ENCODE assay signal across 8 mouse cellular contexts in genomic region chr9:114797329-114798004, GRCm38 (mm10). TPM values are rescaled to one million over a fixed set of nuclear protein-coding genes. Genes with fewer than 3 reads are reported as not detected.
DNase-seq lines count a peak whose midpoint lies in the region; ATAC-seq and TF ChIP-seq lines count a peak whose summit lies in the region.

No protein-coding gene starts in this region.

- no peak overlapping the region for H3K9ac ChIP-seq in heart, embryonic 14.5 days (ENCODE audit: low read length)
- no peak overlapping the region for H3K9ac ChIP-seq in kidney, postnatal 0 days (ENCODE audit: low read depth, low read length)
- no peak overlapping the region for H3K9ac ChIP-seq in liver, embryonic 11.5 days (ENCODE audit: low read depth, low read length)

- H3K4me3 ChIP-seq in forebrain, embryonic 10.5 days = no peak overlapping the region
- no peak overlapping the region for H3K4me3 ChIP-seq in heart, embryonic 14.5 days (ENCODE audit: control insufficient read depth in 1 of 2, insufficient read depth in 1 of 2, low read depth in 1 of 2, low read length in 2 of 2)
- H3K4me3 ChIP-seq in kidney, postnatal 0 days (replicated peaks; ENCODE audit: low read depth, low read length) = no peak overlapping the region
- no peak overlapping the region for H3K4me3 ChIP-seq in liver, embryonic 11.5 days (ENCODE audit: low read depth, low read length)

- H3K27me3 ChIP-seq in forebrain, embryonic 10.5 days (ENCODE audit: poor library complexity, severe bottlenecking) = peaks cover 3% of the 10 kb centered on the region; the same call in 1 of the 2 replicates
- H3K27me3 ChIP-seq in heart, embryonic 14.5 days (ENCODE audit: control insufficient read depth, insufficient read depth, low read length) = no peaks in the 10 kb centered on the region
- H3K27me3 ChIP-seq in kidney, postnatal 0 days (ENCODE audit: insufficient read depth, low read length) = no peaks in the 10 kb centered on the region
- H3K27me3 ChIP-seq in liver, embryonic 11.5 days (replicated peaks; ENCODE audit: control insufficient read depth, insufficient read depth, low read length) = no peaks in the 10 kb centered on the region
- no peaks in the 10 kb centered on the region for H3K27me3 ChIP-seq in splenic B cell, adult 2 months (ENCODE audit: control insufficient read depth, insufficient read depth, low read length, poor library complexity, severe bottlenecking)

- DNase-seq in CD4-positive, CD25-positive, alpha-beta regulatory T cell, adult 2 months (ENCODE audit: low read depth, low spot score) = peak; percentile 84
- DNase-seq in c-Kit-negative CD71-positive TER-119-positive erythroid progenitor cells, embryonic 14.5 days (ENCODE audit: low read depth, low spot score) = peak; percentile 24
- DNase-seq in forebrain, embryonic 10.5 days (ENCODE audit: extremely low spot score, low spot score) = peak; percentile 88
- DNase-seq in kidney, postnatal 0 days (ENCODE audit: low spot score) = peak; percentile 94
- peak; percentile 76 for DNase-seq in liver, embryonic 11.5 days (ENCODE audit: low spot score)
- DNase-seq in natural killer cell, adult 2 months (ENCODE audit: low spot score in 2 of 2) = peak; percentile 71 to 79
- DNase-seq in splenic B cell, adult 2 months (ENCODE audit: low read depth, low spot score) = peak; percentile 87

- H3K36me3 ChIP-seq in forebrain, embryonic 10.5 days (replicated peaks) = no peaks in the 10 kb centered on the region
- no peaks in the 10 kb centered on the region for H3K36me3 ChIP-seq in heart, embryonic 14.5 days (ENCODE audit: control insufficient read depth, insufficient read depth, low read length)
- no peaks in the 10 kb centered on the region for H3K36me3 ChIP-seq in kidney, postnatal 0 days (ENCODE audit: insufficient read depth, low read length)
- no peaks in the 10 kb centered on the region for H3K36me3 ChIP-seq in liver, embryonic 11.5 days (ENCODE audit: control insufficient read depth, insufficient read depth, low read length)
- H3K36me3 ChIP-seq in splenic B cell, adult 2 months (ENCODE audit: control insufficient read depth, insufficient read depth, low read length, poor library complexity, severe bottlenecking) = no peaks in the 10 kb centered on the region

- WGBS in forebrain, embryonic 10.5 days = 60% methylated on average over 11 of the region's 11 CpGs
- 54% methylated on average over 11 of the region's 11 CpGs for WGBS in heart, embryonic 14.5 days
- 56% methylated on average over 11 of the region's 11 CpGs for WGBS in kidney, postnatal 0 days
- WGBS in liver, embryonic 11.5 days = 54% methylated on average over 11 of the region's 11 CpGs

- ATAC-seq in heart, embryonic 14.5 days (ENCODE audit: insufficient number of reproducible peaks, insufficient read depth, low FRiP score, low read depth) = peak; percentile 67; the same call in 1 of the 2 replicates
- ATAC-seq in kidney, postnatal 0 days (replicated peaks; ENCODE audit: low FRiP score, low read depth) = peak; percentile 80
- peak; percentile 60; the same call in 1 of the 2 replicates for ATAC-seq in liver, embryonic 11.5 days (replicated peaks; ENCODE audit: low FRiP score)

- no peak overlapping the region for H3K27ac ChIP-seq in forebrain, embryonic 10.5 days
- H3K27ac ChIP-seq in heart, embryonic 14.5 days (replicated peaks in 1 of 2; ENCODE audit: control insufficient read depth in 1 of 2, insufficient read depth in 1 of 2, low read depth in 2 of 2, low read length in 2 of 2) = no peak overlapping the region
- H3K27ac ChIP-seq in kidney, postnatal 0 days = no peak overlapping the region
- no peak overlapping the region for H3K27ac ChIP-seq in liver, embryonic 11.5 days (ENCODE audit: low read depth, low read length)

- no peak overlapping the region for H3K4me2 ChIP-seq in heart, embryonic 14.5 days (ENCODE audit: low read length)
- H3K4me2 ChIP-seq in kidney, postnatal 0 days (ENCODE audit: low read length) = no peak overlapping the region
- no peak overlapping the region for H3K4me2 ChIP-seq in liver, embryonic 11.5 days

- TF ChIP-seq CTCF in kidney, postnatal 0 days (IDR thresholded peaks at IDR 0.05; ENCODE audit: low read depth) = peak; percentile 99

- no peaks in the 10 kb centered on the region for H3K9me3 ChIP-seq in forebrain, embryonic 10.5 days
- no peaks in the 10 kb centered on the region for H3K9me3 ChIP-seq in heart, embryonic 14.5 days (ENCODE audit: control insufficient read depth, low read length)
- H3K9me3 ChIP-seq in kidney, postnatal 0 days (replicated peaks; ENCODE audit: low read length) = no peaks in the 10 kb centered on the region
- H3K9me3 ChIP-seq in liver, embryonic 11.5 days (ENCODE audit: control insufficient read depth, low read length) = no peaks in the 10 kb centered on the region

- peaks cover 55% of the 10 kb centered on the region for H3K4me1 ChIP-seq in forebrain, embryonic 10.5 days
- peaks cover 2 to 4% of the 10 kb centered on the region in 2 experiments; a peak in 1 of 4 replicates for H3K4me1 ChIP-seq in heart, embryonic 14.5 days (ENCODE audit: control insufficient read depth in 2 of 2, insufficient read depth in 2 of 2, low read length in 2 of 2)
- H3K4me1 ChIP-seq in kidney, postnatal 0 days (replicated peaks; ENCODE audit: insufficient read depth, low read length) = peaks cover 5% of the 10 kb centered on the region; the same call in 1 of the 2 replicates
- no peaks in the 10 kb centered on the region for H3K4me1 ChIP-seq in liver, embryonic 11.5 days (replicated peaks; ENCODE audit: control insufficient read depth, insufficient read depth, low read length)

RNA-seq across cellular contexts. Expression of gene Cmtm7, which starts 15.8 kb away (rescaled TPM):
- 76.9 and 78.7 TPM in 2 replicates for polyA plus RNA-seq in forebrain, embryonic 10.5 days (2016; fragmentation: Nextera tagmentation; extraction: Ambion mirVana)
- 85.2 and 122 TPM in 2 replicates for polyA plus RNA-seq in heart, embryonic 14.5 days (2014; fragmentation: Nextera tagmentation; extraction: Ambion mirVana)
- polyA plus RNA-seq in kidney, postnatal 0 days (2015; fragmentation: Nextera tagmentation; extraction: Ambion mirVana) = 95.4 and 102 TPM in 2 replicates
- polyA plus RNA-seq in liver, embryonic 11.5 days (2014; fragmentation: Nextera tagmentation; extraction: Ambion mirVana) = 93.7 and 99.4 TPM in 2 replicates

RNA-seq across cellular contexts. Expression of gene Cmtm8, which starts 46.5 kb away (rescaled TPM):
- 22.8 and 23.0 TPM in 2 replicates for polyA plus RNA-seq in forebrain, embryonic 10.5 days (2016; fragmentation: Nextera tagmentation; extraction: Ambion mirVana)
- polyA plus RNA-seq in heart, embryonic 14.5 days (2014; fragmentation: Nextera tagmentation; extraction: Ambion mirVana) = 14.9 and 15.1 TPM in 2 replicates
- polyA plus RNA-seq in kidney, postnatal 0 days (2015; fragmentation: Nextera tagmentation; extraction: Ambion mirVana) = 50.7 and 54.6 TPM in 2 replicates
- 21.2 and 24.8 TPM in 2 replicates for polyA plus RNA-seq in liver, embryonic 11.5 days (2014; fragmentation: Nextera tagmentation; extraction: Ambion mirVana)

Comparison
In these comparisons a context has a peak if more than half of its experiments do, and no peak if none do; other contexts are left out.
1. DNase-seq: peak in every context shown above with its lines; median percentile 94 in kidney, postnatal 0 days; 88 in forebrain, embryonic 10.5 days; 87 in splenic B cell, adult 2 months; 84 in CD4-positive, CD25-positive, alpha-beta regulatory T cell, adult 2 months; 76 in liver, embryonic 11.5 days; 75 in natural killer cell, adult 2 months; 24 in c-Kit-negative CD71-positive TER-119-positive erythroid progenitor cells, embryonic 14.5 days.